Mouse (Mus musculus) liver, embryonic 14.5 days (tissue): ENCODE measurements around the gene Tmem190.

Experiments
- CTCF ChIP-seq: IDR thresholded peaks from 2 replicates; pipeline ENCODE4 v1.5.1; 2016; ENCODE audit warnings: antibody characterized with exemption, low read depth, control low read depth
- EP300 ChIP-seq: IDR thresholded peaks from 2 replicates; pipeline ENCODE4 v1.6.1; 2016; ENCODE audit warnings: antibody characterized with exemption, low read depth

DNA sequence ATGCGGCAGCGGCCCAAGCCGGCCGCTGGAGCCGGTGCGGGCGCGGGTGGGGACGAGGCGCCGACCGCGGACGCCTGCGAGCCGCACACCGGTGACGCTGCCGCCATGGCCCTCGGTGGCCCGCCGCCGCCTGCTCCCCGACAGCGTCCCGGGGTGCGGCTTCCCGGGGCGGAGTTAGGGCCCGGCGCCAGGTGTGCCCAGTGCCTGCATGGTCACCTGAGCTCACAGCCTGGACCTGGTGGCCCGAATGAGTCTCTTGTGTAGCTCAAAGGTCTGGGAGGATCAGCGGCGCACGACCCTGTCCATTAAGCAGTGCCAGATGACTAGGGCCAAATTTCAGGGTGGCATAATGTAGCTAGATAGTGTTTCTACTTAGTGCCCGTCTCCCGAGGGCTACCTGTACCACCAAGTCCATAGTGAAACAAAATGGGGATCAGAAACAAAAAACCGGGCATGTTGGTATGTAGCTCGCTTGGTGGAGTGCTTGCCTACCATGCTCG is 6.7 kb downstream of the Tmem190 start, which contains the start of gene Tmem238:
- TF ChIP-seq CTCF, result no peak
- no peak for TF ChIP-seq EP300
